Mouse (Mus musculus): ENCODE measurements around the gene Taok3. TPM values are rescaled to one million over a fixed set of nuclear protein-coding genes. Genes with fewer than 3 reads are reported as not detected.

The Taok3 gene
- total RNA-seq, 2 experiments from 2014 or later = 33.0 to 35.9 TPM

DNA sequence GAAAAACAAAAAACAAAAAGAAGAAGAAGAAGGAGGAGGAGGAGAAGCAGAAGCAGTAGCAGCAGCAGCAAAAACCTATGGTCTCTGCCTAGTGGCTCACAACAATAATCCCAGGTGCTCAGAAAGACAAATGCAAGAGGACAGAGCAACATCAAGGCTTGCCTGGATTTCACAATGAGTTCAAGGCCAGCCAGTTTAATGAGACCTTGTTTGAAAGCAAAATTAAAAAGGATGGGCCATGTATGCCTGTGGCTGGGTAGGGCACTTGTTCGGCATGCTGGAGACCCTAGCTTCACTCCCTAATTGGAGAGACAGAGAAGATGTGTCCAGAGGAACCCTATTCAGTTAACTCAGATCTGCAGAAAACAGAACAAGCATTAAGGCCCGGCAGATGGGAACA is 2.7 kb upstream of the Taok3 start:
- no peak for DNase-seq (ENCODE audit: low spot score in 2 of 2)

DNA sequence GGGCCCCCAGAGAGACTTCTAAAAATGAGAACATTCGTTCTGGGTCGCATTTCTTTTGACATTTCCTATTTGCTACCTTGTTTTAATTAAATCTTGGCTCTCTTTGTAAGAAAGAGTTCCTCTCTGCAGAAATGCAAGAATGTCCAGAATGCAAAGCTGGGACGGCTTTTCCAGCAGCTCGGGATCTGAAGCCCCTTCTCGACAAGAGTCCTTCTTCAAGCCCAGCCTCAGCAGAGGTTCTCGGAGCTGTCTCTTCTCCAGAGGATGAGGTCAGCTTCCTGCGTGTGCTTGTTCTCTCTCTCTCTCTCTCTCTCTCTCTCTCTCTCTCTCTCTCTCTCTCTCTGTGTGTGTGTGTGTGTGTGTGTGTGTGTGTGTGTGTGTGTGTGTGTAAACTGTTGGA is 2.2 kb upstream of the Taok3 start:
- DNase-seq (ENCODE audit: low spot score in 2 of 2) = no peak

DNA sequence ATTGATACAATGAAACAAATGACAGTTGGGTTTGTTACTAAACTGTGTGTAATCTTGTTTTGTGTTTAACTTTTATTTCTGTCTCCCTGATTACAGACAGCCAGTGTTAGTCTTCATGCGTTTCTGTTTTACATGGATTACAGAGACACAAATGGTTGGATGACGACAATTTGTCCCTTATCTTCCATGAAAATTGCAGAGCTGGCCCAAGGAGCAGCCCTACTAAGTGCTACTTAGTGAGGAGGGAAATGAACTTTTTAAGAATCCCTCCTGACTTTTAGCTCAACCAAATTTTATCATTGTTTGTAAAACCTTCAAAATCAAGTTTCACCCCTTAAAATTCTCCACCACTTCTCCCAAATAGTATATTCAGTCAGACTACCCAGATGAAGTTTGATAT is 1.7 kb upstream of the Taok3 start:
- DNase-seq (ENCODE audit: low spot score in 2 of 2) = no peak

- no peak for DNase-seq (ENCODE audit: low spot score in 2 of 2)
These were observed 1.1 kb upstream of the Taok3 start for GRCm38 (mm10) chr5:117118850-117119249.

DNA sequence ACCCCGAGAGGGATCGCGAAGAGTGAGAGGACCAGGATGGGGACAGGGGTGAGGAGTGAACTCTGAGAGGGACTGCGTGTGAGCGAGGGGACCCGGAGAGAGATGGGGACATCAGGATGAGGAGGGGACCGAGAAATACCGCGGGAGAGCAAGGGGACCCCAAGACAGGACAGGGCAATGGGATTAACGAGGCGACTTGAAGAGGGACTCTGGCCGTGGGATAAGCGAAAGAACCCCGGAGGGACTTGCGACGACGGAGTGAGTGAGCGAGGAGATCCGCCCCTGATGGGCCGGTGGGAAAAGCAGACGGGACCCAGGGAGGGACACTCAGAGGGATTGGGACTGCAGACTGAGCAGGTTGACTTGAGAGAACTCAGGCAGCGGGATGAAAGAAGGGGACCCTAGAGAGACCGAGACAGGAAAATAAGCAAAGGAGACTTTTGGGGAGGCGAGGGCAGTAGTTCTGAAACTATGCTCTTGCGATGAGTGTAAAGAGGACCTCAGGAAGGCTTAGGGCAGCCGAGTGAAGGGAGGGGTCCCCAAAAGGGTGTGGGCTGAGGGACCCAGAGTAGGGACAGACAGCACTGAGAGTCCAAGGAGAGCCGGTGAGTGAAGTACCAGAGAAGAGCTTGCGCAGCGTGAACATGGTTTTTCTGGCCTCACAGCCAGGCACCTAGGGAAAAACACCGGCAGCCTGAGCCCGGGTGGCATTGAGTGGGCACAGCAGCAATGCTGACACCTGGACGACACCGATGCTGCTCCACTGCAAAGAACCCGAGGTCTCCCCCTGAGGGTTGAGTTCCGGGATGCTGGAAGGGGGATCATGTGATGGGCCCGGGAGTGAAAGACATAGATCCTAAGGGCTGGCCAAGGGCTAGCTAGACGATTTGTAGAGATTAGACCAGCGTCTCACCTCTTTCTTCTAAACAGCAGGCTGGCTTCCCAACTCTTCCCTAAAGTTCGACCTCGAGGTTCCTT is 849 bp downstream of the Taok3 start:
- DNase-seq (ENCODE audit: low spot score in 2 of 2) = peak; percentile 33 to 47

DNA sequence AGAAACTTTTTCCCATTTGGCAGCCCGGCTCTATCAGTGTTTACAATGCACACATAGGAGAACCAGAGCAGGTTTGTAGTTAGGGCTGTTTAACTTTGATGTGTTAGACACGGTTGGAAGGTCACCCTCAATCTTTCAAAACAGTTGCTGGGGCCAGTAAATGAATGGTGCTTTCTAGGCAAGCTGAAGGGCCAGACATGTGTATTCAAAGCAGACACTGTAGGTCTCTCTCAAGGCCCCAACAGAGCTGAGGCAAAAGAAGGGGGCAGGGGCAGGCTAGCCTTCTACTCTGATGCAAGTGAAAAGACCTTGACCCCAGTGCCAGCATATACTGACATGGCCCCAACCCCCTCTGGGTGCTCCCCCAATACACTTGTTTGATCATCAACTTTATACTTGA is 1.7 kb downstream of the Taok3 start:
- no peak for DNase-seq (ENCODE audit: low spot score in 2 of 2)

GRCm38 (mm10) chr5:117123102-117123501 is 3.2 kb downstream of the Taok3 start:
- no peak for DNase-seq (ENCODE audit: low spot score in 2 of 2)

- DNase-seq (ENCODE audit: low spot score in 2 of 2) = no peak
These were observed 3.9 kb downstream of the Taok3 start for GRCm38 (mm10) chr5:117123840-117124239.

- DNase-seq (ENCODE audit: low spot score in 2 of 2) = no peak
These were observed 5.8 kb downstream of the Taok3 start for GRCm38 (mm10) chr5:117125482-117126346.

DNA sequence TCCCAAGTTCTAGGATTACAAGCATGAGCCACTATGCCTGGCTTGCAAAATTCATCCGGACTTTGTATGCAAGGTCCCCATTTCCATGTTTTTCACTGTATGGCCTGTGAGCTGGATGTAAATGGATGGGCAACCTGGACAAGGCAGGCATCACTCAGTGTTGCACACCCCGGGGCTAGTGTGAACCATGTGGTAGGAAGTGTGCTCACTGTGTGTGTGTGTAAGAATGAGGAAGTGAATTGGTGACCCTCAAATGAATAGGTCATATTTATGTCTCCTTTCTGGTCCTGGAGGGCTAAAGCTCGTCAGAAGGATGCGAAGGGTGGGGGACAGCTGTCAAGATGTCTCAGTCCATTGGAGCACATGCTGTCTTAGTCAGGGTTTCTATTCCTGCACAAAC is 7.1 kb downstream of the Taok3 start:
- no peak for DNase-seq (ENCODE audit: low spot score in 2 of 2)

GRCm38 (mm10) chr5:117130726-117131125 is 10.8 kb downstream of the Taok3 start:
- DNase-seq (ENCODE audit: low spot score in 2 of 2) = no peak

DNA sequence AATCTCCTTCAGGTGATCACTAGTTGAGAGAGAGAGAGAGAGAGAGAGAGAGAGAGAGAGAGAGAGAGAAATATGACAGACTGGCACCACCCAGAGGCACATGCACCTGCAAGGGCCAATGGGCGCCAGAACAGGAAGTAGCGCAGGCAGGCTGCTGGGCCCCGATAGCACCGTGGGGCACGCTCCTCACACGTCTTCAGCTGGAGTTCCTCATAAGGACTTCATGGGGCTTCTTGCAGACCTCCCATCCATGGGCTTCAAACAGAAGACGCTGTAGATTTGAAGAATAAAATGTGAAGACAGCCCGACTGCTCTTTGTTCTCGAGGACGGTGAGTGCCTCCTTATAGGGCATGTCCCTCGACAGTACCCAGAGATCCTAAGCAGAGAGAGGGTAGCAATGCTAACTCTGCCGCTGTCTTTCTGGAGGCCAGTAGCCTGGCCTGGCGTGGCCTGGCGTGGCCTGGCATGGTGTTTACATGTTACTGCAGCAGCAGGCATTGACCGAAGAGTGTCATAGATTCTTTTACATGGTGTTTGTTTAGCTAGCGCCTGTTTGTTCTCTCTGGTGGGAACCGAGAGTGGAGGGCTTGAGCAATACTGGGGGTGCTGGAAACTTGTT is 13.6 kb downstream of the Taok3 start:
- DNase-seq (ENCODE audit: low spot score in 2 of 2) = no peak

DNA sequence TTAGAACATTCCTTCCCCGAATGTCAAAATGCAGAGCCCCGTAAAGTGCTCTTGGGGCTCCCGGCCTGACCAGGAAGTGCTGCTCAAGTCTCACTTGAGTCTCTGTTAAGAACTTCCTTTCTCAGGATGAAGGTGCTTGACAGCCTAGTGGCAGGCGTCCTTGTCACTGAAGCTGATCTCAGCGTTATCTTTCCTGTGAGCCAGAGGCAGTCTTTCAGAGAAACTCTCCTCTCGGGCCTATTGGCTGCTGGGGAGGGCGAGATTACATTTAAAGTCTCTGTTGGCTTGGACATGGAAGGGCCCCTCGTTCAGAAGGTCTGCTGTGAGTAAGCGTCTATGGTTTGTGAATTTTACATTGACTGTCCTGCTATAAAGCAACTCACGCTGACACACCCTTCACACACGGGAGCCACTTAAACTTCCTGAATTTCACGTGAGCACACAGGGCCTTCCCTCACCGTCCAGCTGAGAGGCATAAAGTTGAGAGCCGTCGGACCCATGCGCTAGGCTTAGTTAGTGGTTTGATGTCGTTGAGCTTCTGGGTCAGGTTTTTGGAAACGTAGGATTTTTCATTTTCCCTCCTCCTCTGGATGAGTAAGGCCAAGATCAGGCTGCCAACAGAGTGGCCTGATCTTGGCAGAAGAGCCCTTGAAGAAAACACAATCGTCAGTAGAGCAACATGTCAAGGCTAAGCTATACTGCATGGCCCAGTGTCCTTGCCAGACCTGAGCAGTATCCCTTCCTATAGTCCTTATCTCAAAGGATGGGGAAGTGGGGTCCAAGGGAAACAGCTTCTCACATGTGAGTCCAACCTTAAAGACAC is 14.3 kb downstream of the Taok3 start:
- DNase-seq (ENCODE audit: low spot score in 2 of 2) = no peak

GRCm38 (mm10) chr5:117134889-117135456 is 15.0 kb downstream of the Taok3 start:
- no peak for DNase-seq (ENCODE audit: low spot score in 2 of 2)

DNA sequence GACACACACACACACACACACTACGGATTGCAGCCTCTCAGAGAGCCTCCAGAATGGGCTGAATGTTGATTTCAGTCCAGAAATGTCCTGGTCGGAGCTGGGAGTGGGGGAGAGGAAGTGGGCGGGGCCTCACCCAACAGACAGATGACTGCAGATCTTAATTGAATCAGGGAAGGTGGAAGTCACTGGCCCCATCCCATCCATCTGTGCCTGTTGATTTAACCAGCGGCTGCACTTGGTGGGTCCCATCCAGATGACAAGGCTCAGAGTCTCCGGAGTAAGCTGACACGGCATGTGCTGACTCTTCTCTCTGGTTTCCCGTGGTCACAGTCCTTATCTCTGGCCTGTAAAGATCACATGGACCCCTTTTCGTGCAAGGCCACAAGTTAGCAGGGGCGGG is 15.9 kb downstream of the Taok3 start:
- DNase-seq (ENCODE audit: low spot score in 2 of 2) = no peak

DNA sequence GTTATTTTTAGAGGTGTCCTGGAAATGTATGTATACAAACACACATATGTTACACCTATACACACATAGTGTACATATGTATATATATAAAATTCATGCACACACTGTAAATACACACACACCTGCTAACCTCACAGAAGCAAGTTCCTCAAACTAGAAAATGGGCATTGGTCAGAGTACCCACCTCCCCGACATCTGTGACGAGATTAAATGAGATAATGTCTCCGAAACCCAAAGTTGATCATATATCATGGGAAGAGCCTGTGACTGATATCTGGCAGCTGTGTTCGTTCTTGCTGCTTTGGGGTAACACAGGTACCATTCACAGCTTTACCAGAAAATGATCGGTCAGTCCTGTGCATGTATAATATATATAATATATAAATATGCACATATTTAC is 16.6 kb downstream of the Taok3 start:
- no peak for DNase-seq (ENCODE audit: low spot score in 2 of 2)

DNA sequence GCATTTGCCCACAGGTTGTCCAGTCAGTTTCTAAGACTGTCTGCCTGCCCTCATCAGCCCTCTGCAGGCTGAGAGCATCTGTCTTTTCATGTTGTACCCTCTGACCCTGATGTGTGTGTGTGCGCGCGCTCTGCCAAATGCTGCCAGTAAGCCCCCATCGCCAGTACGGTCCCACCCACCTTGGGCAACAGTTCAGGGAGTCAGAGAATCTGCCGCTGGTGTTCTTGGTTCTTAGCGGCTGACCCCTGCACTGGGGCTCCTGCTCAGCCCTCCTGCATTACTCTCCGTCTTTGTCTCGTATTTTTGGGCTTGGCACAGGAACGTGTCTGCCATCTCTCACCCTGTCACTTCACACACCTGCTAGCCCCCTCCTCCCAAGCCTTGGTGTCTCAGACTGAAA is 17.1 kb downstream of the Taok3 start:
- DNase-seq (ENCODE audit: low spot score in 2 of 2) = no peak

- DNase-seq (ENCODE audit: low spot score in 2 of 2) = no peak
These were observed 17.7 kb downstream of the Taok3 start for GRCm38 (mm10) chr5:117137594-117137993.

- no peak for DNase-seq (ENCODE audit: low spot score in 2 of 2)
These were observed 18.5 kb downstream of the Taok3 start for GRCm38 (mm10) chr5:117138295-117138988.

DNA sequence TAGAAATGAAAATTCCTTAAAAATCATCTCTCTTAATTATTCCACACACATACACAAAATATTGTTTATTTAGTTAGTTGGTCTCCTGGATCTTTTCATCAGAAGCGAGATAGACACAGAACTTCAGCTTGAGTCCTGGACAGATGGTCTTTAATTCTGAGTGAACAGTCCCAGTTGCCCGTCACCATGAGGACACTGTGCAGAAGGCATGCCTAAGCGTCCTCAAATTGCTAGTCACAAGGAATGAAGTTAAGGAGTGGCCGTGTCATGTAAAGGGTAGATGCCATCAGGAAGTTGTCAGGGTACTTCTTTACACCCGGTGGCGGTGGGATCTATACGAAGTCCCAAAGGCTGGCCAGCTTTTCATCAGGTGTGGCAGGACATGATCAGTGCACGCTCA is 19.9 kb downstream of the Taok3 start:
- no peak for DNase-seq (ENCODE audit: low spot score in 2 of 2)
